Mouse (Mus musculus) layer of hippocampus, postnatal 14 days (tissue): Measurements from ENCODE around the gene Arsb. TPM values are rescaled to one million over a fixed set of nuclear protein-coding genes. Genes with fewer than 3 reads are reported as not detected.
"Not testable (repeated sequence)": the region's sequence is repeated elsewhere in the genome, so short reads cannot be mapped to it uniquely, and the experiment has no call there.

ENCODE experiments used
- DNase-seq, 2 experiments: peaks; one replicate each; pipeline ENCODE4 v3.0.0; 2021 to 2022; ENCODE audit warnings: low spot score in 2 of 2, mixed read lengths in 1 of 2
- microRNA-seq, 2 experiments: library from miRNA; unstranded; fragments of <30 nt; microRNA quantifications; one replicate each; pipeline ENCODE4 v1.2.0; 2021
- total RNA-seq, 2 experiments: library from RNA; stranded (reverse); gene quantifications; 2 replicates each; pipeline ENCODE4 v1.2.3; 2021

Arsb gene
- total RNA-seq, 2 experiments from 2014 or later: 106 to 114 TPM

GRCm38 (mm10) chr13:93975668-93976067 is 204.2 kb downstream of the Arsb start:
- DNase-seq: no peak

- no peak for DNase-seq
These were observed 205.6 kb downstream of the Arsb start for GRCm38 (mm10) chr13:93976897-93977530.

- no peak for DNase-seq
These were observed 207.5 kb downstream of the Arsb start for GRCm38 (mm10) chr13:93978703-93979495.

- DNase-seq: no peak
These were observed 208.3 kb downstream of the Arsb start for GRCm38 (mm10) chr13:93979754-93980153.

- DNase-seq: no peak
These were observed 213.1 kb downstream of the Arsb start for GRCm38 (mm10) chr13:93984521-93984920.

GRCm38 (mm10) chr13:93985181-93985580 is 213.8 kb downstream of the Arsb start:
- DNase-seq: no peak

- not testable (repeated sequence) for DNase-seq
These were observed 214.3 kb downstream of the Arsb start for GRCm38 (mm10) chr13:93985750-93986149.

- DNase-seq: no peak
These were observed 216.2 kb downstream of the Arsb start for GRCm38 (mm10) chr13:93987611-93988010.

- no peak for DNase-seq
These were observed 217.8 kb downstream of the Arsb start for GRCm38 (mm10) chr13:93989208-93989607.

- no peak for DNase-seq
These were observed 218.5 kb downstream of the Arsb start for GRCm38 (mm10) chr13:93989736-93990611.

- DNase-seq: no peak
These were observed 219.4 kb downstream of the Arsb start for GRCm38 (mm10) chr13:93990841-93991240.

GRCm38 (mm10) chr13:93992342-93992882 is 221.0 kb downstream of the Arsb start:
- DNase-seq: no peak

Small RNAs within 50 kb of the gene (microRNA-seq; reads per million reads assigned to microRNA genes)
- gene Gm25534 (0 reads per million in 2 experiments), gene Mir5624 (0 reads per million in 2 experiments)

Other genes with a start within 250 kb of the Arsb start
- gene Bhmt, start 133.7 kb upstream of the Arsb start, total RNA-seq: under 1 TPM in 1 of 2 experiments, not detected in 1; 0.32 TPM
- gene Bhmt2, start 97.3 kb upstream of the Arsb start, total RNA-seq: under 1 TPM; 0.41 TPM
- gene Dmgdh, start 97.2 kb upstream of the Arsb start, total RNA-seq: under 1 TPM; 0.24 to 0.48 TPM